Mouse (Mus musculus): ENCODE results near the gene Atp5h.

Gene Atp5h

DNA sequence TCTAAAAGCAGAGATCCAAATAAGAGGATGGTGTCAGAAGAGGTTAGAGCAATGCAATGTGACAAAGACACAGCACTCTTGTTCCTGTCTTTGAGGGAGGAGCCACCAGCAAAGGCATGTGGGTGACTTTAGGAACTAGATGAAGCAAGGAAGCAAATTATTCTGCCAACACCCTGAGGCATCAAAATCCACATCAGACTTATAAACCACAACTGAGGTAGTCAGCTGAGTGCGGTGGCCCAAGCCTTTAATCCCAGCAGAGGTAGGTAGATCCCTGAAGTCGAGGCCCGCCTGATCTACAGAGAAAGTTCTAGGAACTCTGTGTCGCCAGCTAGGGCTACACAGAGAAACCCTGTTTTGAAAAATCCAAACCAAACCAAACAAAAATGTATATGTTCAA, 42.5 kb downstream of the Atp5h start:
- in situ Hi-C loops (cut with MboI; ENCODE audit: low pct_unique_long_range_greater_than_20kb in 1 of 2, low sequenced_read_pairs in 2 of 2, unreplicated experiment in 1 of 2), result no loop called here

DNA sequence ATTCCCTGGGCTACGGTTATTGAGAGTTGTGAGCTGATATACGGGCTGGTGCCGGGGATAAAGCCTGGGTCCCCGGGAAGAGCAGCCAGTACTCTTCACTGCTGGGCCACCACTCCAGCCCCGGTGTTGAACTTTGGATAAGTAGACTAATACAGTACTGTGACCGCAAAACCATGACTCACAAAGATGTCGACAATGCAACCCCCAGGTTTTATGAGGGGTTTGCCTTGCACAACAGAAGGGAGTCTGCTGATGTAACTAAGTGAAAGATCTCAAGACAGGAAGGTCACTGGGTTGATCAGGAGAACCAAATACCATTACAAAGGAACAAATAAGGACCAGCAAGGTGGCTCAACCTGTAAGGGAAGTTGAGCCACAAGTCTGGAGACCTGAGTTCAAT, 43.0 kb downstream of the Atp5h start:
- in situ Hi-C loops (cut with MboI; ENCODE audit: low pct_unique_long_range_greater_than_20kb in 1 of 2, low sequenced_read_pairs in 2 of 2, unreplicated experiment in 1 of 2), result no loop called here

DNA sequence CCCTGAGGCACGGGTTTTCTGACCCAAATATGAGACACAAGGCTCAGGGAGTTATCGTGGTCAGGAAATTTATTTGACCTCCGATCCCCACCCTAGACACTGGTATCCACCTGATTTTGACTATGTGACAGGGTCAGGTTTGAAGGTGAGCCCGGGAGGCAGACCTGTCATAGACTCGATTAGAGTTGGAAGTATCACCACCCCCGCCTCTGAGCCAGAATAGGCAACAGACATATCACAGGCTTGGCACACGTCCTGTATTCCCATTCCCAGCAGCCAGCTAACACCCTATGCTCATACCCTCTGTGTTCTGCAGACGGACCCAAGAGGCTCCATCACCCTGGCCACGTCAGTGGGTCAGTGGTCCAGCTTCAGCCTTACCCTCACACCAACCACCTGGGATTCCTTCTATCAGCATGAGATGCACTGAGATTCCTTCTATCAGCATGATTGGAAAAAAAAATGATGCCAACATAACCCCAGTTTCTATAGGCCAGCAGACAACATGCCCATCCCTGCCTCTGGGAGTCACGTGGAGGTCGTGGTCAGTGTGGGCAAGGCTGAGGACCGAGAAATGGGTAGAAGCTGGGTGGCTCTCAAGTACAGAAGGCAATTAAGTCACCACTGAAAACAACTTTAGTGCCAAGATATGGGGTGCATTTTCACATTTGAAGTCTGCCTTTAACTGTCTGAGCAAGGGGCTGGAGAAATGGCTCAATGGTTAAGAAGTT, 44.9 kb downstream of the Atp5h start:
- in situ Hi-C loops (cut with MboI; ENCODE audit: low pct_unique_long_range_greater_than_20kb in 1 of 2, low sequenced_read_pairs in 2 of 2, unreplicated experiment in 1 of 2), result no loop called here

DNA sequence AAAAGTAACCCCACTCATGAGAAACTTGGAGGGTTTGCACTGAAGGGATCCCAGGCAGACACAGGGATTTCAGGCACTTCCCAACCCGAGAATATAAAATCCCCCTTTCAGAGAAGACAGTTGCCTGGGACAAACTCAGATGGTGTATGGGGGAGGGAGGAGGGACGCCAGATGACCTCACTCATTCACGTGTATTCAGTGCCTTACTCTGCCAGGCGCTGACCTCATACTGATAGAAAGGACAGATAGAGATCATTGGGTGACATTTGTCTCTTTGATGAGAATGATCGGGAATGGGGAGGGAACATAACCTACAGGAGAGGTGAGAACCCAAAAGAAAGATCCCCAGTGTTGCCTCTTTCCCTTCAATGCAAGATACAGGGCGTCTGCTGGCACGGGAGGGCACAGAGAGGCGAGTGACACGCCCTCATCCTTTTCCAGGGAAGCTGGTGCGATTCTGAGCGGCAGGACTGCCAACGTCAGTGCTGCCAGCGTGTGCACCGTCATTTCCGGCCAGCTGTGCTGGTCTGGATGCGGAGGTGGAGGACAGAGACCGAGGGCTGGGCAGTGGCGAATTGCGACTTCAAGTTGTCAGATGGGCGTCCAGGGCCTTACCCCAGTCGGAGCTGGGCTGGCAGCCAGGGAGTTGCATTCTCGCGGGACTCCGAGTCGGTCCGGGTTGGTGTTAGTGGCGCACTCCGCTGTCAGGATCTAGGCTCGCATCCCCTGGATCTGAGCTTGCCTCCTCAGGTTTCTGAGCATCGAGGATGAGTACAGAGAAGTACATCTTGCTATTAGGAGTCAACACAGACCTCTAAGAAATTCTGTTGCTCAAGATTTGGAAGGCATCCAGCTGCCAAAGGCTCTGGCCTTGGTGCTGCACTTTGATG, 45.7 kb downstream of the Atp5h start:
- in situ Hi-C loops (cut with MboI; ENCODE audit: low pct_unique_long_range_greater_than_20kb in 1 of 2, low sequenced_read_pairs in 2 of 2, unreplicated experiment in 1 of 2), result no loop called here

DNA sequence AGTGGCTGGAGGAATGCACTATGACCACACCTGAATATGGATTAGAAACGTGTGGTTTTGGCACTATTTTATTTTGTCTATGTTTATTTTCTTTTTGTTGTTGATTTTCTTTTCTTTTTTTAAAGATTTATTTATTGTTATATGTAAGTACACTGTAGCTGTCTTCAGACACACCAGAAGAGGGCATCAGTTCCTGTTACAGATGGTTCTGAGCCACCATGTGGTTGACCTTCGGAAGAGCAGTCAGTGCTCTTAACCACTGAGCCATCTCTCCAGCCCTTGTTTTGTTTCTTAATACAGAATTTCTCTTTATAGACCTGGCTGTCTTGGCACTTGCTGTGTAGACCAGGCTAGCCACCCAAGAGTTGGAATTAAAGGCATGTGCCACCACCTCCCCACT, 47.0 kb downstream of the Atp5h start:
- in situ Hi-C loops (cut with MboI; ENCODE audit: low pct_unique_long_range_greater_than_20kb in 1 of 2, low sequenced_read_pairs in 2 of 2, unreplicated experiment in 1 of 2), result no loop called here

DNA sequence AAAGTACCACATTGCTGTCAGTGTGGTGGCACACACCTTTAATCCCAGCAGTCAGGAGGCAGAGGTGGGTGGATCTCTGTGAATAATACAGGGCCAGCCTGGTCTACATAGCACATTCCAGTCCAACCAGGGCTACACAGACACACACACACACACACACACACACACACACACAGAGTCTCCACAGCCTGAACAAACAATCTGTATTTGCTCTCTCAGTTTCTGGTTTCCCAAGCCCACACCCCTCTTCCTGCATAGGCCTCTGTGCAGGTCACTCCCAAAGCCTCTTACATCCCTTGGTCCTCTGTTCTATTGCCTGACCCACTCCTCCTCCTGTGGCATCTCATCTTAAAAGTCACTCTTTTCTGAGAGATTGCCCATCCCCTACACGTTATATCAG, 47.7 kb downstream of the Atp5h start:
- in situ Hi-C loops (cut with MboI; ENCODE audit: low pct_unique_long_range_greater_than_20kb in 1 of 2, low sequenced_read_pairs in 2 of 2, unreplicated experiment in 1 of 2), result no loop called here

DNA sequence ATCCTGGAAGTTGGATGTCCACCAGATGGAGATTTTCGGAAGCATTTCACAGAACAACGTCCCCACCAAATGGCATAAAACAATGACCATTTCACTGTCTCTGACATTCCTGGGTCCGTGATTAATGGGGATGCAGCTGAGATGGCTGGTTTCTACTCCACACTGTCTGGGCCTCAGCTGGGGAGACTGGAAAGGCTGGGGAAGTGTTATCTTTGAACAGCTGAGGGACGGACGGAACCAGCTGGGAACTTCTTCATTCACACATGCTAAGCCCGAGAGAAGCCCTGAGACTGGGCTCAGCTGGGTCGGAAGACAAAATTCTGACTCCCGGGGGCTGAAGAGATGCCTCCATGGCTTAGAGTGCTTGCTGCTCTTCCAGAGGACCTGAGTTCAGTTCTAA, 48.4 kb downstream of the Atp5h start:
- in situ Hi-C loops (cut with MboI; ENCODE audit: low pct_unique_long_range_greater_than_20kb in 1 of 2, low sequenced_read_pairs in 2 of 2, unreplicated experiment in 1 of 2), result no loop called here

DNA sequence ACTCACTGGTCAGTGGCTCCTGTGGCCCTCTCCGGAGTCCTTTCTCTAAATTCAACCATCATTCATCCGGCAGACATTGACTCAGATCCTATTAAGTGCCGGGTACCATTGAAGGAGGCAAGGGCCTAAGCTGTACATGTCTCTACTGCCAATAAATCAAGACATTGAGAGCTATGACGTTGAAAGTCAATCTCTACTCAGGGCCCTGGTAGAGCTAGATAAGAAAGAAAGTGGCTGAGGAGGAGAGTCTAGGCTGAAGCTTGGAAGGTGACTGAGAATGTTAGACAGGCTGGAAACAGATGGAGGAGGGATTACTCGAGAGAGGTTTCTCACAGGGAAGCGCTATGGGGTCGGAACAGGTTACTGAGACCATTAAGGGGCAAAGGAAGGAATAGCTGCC, 49.4 kb downstream of the Atp5h start:
- in situ Hi-C loops (cut with MboI; ENCODE audit: low pct_unique_long_range_greater_than_20kb in 1 of 2, low sequenced_read_pairs in 2 of 2, unreplicated experiment in 1 of 2), result no loop called here

DNA sequence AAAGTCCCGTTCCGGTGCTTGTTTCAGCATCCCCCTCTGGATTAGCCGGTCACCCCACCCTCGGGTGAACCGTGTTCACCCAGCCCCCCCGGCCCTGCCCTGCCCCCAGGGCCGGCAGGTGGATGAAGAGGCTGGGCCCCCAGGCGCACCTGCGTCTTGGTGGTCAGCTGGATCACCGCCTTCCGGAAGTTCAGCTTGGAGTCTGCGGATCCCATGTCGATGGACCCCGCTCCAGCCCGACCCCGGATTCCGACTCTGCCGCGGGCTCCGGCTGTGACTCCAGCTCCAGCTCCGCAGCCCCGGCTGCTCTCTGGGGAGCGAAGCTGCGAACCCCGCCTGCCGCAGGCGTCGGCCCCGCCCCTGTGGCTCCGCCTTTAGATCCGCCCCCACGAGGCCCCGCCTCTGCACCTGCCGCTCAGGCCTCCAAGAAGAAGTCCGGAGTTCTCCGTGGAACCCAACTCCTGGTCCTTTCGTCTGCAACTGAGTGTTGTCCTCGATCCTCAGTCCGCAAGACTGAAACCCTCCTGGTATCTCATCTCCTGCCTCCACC, 52.3 kb downstream of the Atp5h start, which contains the start of gene Hid1:
Hid1 (minus strand) TSS at position 362 of the 550 bp plus-strand sequence.
- in situ Hi-C loops (cut with MboI; ENCODE audit: low pct_unique_long_range_greater_than_20kb in 1 of 2, low sequenced_read_pairs in 2 of 2, unreplicated experiment in 1 of 2), result no loop called here

DNA sequence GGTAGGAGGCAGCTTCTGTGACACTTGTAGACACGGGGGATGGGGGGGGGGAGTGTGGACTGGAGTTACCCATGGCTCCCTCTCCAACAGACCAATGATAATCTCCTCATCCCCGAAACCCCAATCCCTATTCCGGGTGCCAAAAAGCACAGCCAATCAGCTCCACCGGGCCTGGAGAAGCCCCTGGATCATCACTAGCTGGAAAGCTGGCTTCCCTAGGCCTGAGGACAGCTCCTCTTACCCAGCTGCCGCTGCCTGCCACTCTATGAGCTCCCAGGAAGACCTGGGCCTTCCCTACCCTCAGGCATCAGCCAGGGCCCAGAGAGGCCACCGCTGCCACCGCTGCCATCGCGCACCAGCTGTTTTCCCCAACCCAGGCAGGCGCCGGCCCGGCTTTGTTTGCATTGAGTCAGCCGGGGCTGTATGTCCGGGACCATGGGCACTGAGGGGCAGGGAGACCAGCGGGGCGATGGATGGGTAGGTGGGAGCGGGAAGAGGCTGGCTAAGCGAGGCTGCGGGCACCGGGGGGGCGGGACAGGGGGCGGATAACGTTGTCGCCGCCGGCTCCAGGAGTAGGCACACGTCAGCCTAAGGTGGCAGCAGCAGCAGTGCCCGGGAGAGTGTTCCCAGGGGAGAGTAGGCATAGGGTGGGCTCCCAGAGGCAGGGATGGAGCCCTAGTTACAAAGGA, 52.9 kb downstream of the Atp5h start:
- in situ Hi-C loops (cut with MboI; ENCODE audit: low pct_unique_long_range_greater_than_20kb in 1 of 2, low sequenced_read_pairs in 2 of 2, unreplicated experiment in 1 of 2), result no loop called here

DNA sequence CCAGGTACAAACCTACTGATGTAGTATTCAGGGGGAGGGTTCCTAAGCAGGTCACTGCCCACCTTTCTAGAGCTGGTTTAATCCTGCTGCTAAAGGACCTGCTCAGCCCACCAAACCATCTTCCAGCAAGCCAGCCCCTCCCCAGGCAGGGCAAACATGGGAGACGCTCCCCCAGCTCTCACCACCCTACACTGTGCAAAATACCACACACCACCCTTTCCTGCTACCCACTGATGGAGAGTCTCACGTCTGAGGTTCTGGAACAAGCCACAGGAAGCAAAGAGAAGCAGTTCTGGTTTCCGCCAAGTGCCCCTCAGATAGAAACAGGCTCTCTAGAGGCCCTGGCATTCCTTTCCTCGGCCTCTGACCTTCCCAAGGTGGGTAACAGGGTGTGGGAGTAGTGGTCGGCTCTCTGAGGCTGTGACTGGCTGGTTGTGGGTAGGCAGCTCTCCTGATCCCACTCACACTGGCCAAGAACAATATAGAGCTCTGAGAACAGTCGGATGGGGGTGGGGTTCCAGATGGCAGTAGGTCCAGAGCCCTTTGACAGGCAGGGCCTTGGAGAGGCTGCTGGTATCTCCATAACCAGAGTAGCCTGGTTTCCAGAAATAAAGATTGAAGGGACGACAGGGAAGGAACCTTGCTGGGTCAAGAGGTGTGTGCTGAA, 53.6 kb downstream of the Atp5h start:
- in situ Hi-C loops (cut with MboI; ENCODE audit: low pct_unique_long_range_greater_than_20kb in 1 of 2, low sequenced_read_pairs in 2 of 2, unreplicated experiment in 1 of 2), result no loop called here
